Mouse (Mus musculus) thymus, adult 2 months (tissue): ENCODE data around the gene Dbt.

ENCODE experiments used
- CTCF ChIP-seq: fragments of 200-500 bp; IDR thresholded peaks from 2 replicates; pipeline ENCODE4 v1.5.1; 2012; ENCODE audit warnings: mild to moderate bottlenecking, control low read depth, low read length, moderate library complexity, borderline replicate concordance; ENCODE audit not compliant: control insufficient read depth, poor library complexity, insufficient read depth; ENCODE audit errors: extremely low read depth
- POLR2A ChIP-seq: fragments of 200-500 bp; IDR thresholded peaks from 2 replicates; pipeline ENCODE4 v1.6.1; 2012; ENCODE audit warnings: mild to moderate bottlenecking, low read length, control low read depth, moderate library complexity; ENCODE audit not compliant: control insufficient read depth, poor library complexity, insufficient read depth; ENCODE audit errors: extremely low read depth

DNA sequence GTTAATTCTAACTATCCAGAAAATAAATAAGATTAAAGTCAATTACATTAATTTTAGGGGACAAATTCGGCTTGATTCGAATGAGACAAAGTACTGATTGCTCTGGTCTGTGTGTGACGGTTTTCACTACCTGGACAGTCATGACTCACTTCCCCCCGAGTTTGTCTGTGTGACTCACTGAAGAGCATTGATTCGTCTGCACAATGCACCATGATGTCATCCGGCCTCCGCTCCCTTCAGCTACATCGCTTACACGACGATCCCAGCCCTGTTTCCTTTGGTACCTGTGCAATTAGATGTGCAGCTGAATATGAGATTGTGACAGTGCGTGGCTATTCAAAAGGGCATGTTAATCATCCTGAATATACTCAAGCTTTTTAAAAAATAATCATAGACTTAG, 38.3 kb upstream of the Dbt start:
- TF ChIP-seq POLR2A, result no peak
- no peak for TF ChIP-seq CTCF
